Mouse (Mus musculus) thymus, adult 2 months (tissue): ENCODE data around the gene C4bp.

ENCODE experiments used
- CTCF ChIP-seq: fragments of 200-500 bp; IDR thresholded peaks from 2 replicates; pipeline ENCODE4 v1.5.1; 2012; ENCODE audit warnings: mild to moderate bottlenecking, control low read depth, low read length, moderate library complexity, borderline replicate concordance; ENCODE audit not compliant: control insufficient read depth, poor library complexity, insufficient read depth; ENCODE audit errors: extremely low read depth
- POLR2A ChIP-seq: fragments of 200-500 bp; IDR thresholded peaks from 2 replicates; pipeline ENCODE4 v1.6.1; 2012; ENCODE audit warnings: mild to moderate bottlenecking, low read length, control low read depth, moderate library complexity; ENCODE audit not compliant: control insufficient read depth, poor library complexity, insufficient read depth; ENCODE audit errors: extremely low read depth

GRCm38 (mm10) chr1:130633316-130633715, 28.1 kb downstream of the C4bp start:
- TF ChIP-seq CTCF (no peak), POLR2A (no peak)
